Mouse (Mus musculus) kidney, adult 10 weeks (tissue): Measurements from ENCODE around the gene Nop2. TPM values are rescaled to one million over a fixed set of nuclear protein-coding genes. Genes with fewer than 3 reads are reported as not detected.

Experiments
- polyA plus RNA-seq: library from polyadenylated mRNA; stranded (reverse); fragments of 350-450 nt; fragmentation: Illumina TruSeq; extraction: RNeasy Lipid Tissue Mini Kit (QIAGEN cat#74804); gene quantifications from one replicate; pipeline ENCODE4 v1.2.3, GENCODE M21; 2014; ENCODE audit warnings: low read depth, low replicate concordance

Nop2 gene
- polyA plus RNA-seq: 1.3 TPM

DNA sequence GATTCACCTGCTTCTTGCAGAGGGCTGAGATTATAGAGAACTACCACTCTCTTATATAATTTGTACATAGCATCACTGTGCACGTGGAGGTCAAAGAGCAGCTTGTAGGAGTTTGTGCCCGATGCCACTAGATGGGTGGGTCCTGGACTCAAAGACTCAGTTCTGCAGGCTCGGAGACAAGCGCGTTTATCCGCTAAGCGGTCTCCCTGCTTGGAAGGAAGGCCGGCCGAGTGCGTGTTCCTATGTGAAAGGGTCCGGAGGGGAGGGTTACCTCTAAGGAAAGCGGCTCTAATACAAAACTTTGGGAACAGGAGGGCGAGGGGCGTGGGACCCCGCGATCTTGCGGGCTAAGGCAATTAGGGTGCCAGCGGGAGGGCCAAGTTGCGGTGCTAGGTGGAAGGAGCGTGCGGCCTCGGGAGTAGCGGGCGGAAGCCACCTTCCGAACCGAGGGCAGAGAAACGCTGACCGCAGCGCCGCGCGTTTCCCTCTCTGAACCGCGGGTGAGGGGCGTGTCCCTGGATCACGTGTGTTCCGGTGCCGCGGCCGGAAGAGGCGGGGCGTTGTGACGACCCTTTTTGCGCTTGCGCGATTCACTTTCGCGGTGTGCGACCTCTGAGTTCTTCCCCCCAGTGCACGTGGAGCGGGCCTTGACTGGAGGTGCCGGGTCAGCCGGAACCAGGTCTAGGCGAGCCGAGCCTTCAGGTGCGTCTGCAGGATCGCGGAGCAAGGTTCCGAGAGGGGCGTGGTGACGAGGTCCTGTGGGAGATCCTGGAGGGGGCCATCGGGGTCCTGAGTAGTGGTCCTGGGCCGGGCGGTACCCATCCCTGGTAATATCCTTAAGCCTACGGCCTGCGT lies at the start of gene Nop2:
Nop2 (plus strand) TSS at position 608 of the 855 bp plus-strand sequence.

DNA sequence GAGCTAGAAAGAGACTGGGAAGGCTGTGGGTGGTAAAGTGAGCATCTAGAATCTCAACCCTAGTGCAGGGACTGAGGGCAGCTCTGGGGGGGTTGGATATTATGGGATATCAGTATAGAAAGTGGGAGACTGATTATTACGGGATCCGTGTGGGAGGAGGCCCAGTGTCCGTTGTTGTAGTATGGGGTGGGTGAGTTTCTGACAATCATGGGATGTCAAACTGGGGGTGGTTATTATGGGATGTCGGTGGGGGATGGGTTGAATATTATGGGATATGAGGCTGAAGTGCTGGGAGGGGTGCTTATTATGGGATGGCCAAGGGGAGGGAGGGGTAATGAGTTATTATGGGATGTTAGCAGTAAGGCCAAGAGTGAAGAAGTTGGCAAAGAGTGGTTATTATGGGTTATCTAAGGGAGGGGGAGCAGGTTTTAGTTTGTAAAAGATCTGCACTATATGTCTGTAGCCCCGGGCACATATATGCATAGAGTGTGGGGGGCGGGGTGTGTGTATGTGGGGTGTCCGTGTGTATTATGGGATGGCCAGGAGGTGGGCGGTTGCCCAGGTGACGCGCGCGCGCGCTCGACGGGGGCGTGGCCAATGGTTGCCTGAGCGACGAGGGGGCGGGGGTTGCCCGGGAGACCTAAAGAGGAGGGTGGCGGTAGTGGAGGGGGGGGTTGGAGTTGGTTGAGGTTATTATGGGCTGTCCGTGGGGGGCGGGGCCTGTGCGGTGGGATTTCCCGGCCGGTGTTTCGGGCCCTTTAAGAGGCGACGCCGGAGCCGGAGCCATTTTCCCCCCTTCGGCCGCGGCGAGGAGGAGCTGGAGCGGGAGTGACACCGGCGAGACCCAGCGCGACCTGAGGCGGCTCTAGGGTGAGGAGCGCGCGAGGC lies 36.1 kb upstream of the Nop2 start, which contains the start of gene Chd4:
Chd4 (plus strand) TSS at position 591 of the 888 bp plus-strand sequence.

DNA sequence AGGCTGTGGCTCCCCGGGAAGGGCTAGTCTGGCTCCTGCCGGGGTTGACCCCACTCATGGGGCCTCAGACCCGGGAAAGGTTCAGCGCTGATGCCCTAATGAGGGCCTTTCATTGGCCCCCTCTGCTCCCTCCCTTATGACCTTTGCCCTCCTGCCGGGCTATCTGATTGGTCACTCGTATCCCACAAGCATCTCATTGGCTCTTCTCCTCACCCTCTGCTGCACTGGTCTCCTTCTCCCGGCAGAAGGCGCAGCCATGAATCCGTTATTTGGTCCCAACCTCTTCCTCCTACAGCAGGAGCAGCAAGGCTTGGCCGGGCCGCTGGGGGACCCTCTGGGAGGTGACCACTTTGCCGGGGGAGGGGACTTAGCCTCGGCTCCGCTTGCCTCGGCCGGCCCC lies 13.3 kb downstream of the Nop2 start, which contains the start of gene Iffo1:
Iffo1 (plus strand) TSS at position 241 of the 400 bp plus-strand sequence.

DNA sequence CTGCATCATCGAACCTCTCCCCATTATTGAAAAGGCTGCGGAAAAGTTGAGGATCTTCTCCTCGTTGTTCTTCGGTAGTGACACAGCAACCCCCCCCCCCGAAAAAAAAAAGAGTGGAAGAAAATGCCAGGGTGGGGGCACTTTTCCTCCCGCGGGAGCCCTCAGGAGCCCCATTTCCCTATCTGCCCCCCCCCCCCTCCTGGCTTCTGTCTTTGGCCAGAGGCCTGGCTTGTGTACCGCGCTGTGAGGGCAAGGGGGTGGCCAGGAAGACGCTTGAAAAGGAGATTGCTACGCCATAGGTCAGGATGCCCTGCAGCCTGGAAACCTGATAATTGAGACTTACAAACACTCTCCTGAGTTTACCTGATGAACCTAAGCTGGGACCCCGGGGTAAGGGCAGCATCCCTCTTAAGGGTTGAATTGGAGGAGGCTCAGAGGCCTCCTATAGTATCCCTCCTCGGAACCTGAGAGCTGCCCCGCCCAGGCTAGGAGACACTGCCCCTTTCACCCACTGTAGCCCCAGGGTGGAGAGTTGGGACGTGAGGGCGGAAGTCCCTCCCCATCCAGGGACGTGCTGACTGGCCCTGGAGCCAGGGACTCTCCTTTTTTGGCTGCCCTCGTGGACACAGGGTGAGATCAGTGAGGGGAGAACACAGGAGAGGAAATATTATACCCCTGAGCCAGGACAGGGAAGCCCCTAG lies 34.5 kb downstream of the Nop2 start, which contains the start of gene Gapdh:
Gapdh (minus strand) TSS at position 417 of the 701 bp plus-strand sequence.

DNA sequence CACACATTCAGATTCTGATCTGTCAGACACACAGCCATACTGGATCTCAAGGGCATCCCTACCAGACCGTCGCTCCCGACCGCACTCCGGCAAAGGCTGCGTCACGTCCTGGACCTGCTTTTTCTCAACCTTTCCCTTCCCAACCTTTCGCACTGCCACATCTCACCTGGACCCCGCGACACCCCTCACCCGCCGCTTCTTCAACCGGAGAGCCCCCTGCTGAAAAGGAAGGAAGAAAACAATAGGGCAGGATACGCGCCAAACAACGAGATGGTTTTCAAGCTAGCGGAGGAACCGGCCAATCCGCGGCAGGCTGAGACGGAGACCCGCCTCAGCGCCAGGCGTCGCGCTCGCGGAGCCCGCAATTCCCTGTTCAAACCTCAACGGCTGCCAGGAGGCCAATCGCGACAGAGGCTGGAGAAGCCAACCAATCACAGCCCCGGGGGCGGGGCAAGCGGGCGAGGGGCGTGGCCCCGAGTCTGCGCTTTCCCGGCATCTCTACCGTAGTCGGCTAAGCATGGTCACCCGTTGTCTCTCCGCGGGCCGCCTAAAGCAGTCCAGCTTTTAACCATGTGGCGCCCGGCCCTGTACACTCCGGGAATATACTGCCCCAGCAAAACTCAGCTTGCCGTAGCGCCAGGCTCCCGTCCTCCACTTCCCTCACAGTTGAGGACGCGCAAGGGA lies 59.8 kb downstream of the Nop2 start, which contains the start of the genes Ncapd2 and Mrpl51:
Ncapd2 (minus strand) TSS at position 370 of the 684 bp plus-strand sequence.
Mrpl51 (plus strand) TSS at position 470 of the 684 bp plus-strand sequence.

Other genes starting within 250 kb of the Nop2 start
- gene Cd4, start 243.7 kb upstream of the Nop2 start, polyA plus RNA-seq: 0.36 TPM
- not detected for gene Lag3, start 220.2 kb upstream of the Nop2 start, polyA plus RNA-seq
- gene Ptms, start 211.8 kb upstream of the Nop2 start, polyA plus RNA-seq: 287 TPM
- 11.8 TPM for gene Mlf2, start 200.5 kb upstream of the Nop2 start, polyA plus RNA-seq
- 21.7 TPM for gene Cops7a, start 166.4 kb upstream of the Nop2 start, polyA plus RNA-seq
- gene Pianp, start 135.2 kb upstream of the Nop2 start, polyA plus RNA-seq: not detected
- 12.1 TPM for gene Zfp384, start 122.8 kb upstream of the Nop2 start, polyA plus RNA-seq
- 8.7 TPM for gene Ing4, start 92.1 kb upstream of the Nop2 start, polyA plus RNA-seq
- 0.53 TPM for gene Acrbp, start 82.2 kb upstream of the Nop2 start, polyA plus RNA-seq
- not detected for gene Lpar5, start 64.0 kb upstream of the Nop2 start, polyA plus RNA-seq
- gene Chd4, start 35.9 kb upstream of the Nop2 start, polyA plus RNA-seq: 59.2 TPM
- 3.1 TPM for gene Iffo1, start 13.3 kb downstream of the Nop2 start, polyA plus RNA-seq
- 156 TPM for gene Gapdh, start 34.6 kb downstream of the Nop2 start, polyA plus RNA-seq
- 0.28 TPM for gene Ncapd2, start 59.8 kb downstream of the Nop2 start, polyA plus RNA-seq
- gene Mrpl51, start 59.9 kb downstream of the Nop2 start, polyA plus RNA-seq: 159 TPM
- gene Vamp1, start 83.6 kb downstream of the Nop2 start, polyA plus RNA-seq: 5.0 TPM
- gene Tapbpl, start 100.0 kb downstream of the Nop2 start, polyA plus RNA-seq: 1.3 TPM
- not detected for gene Cd27, start 105.1 kb downstream of the Nop2 start, polyA plus RNA-seq
- not detected for gene Tuba3a, start 154.1 kb downstream of the Nop2 start, polyA plus RNA-seq
- gene Ltbr, start 182.0 kb downstream of the Nop2 start, polyA plus RNA-seq: 0.89 TPM
- 16.7 TPM for gene Scnn1a, start 188.8 kb downstream of the Nop2 start, polyA plus RNA-seq
- 4.6 TPM for gene Tnfrsf1a, start 217.5 kb downstream of the Nop2 start, polyA plus RNA-seq
- gene Plekhg6, start 248.9 kb downstream of the Nop2 start, polyA plus RNA-seq: not detected